Mouse (Mus musculus) kidney, adult 2 months (tissue): Measurements from ENCODE around the gene Adgra3. TPM values are rescaled to one million over a fixed set of nuclear protein-coding genes. Genes with fewer than 3 reads are reported as not detected.

Source experiments
- DNase-seq: peaks from one replicate; pipeline ENCODE4 v3.0.0; 2021
- H3K27ac ChIP-seq: fragments of 200-500 bp; 2 replicates; pipeline ENCODE4 v1.5.1; 2012; ENCODE audit warnings: low read depth, low read length, control low read depth, inconsistent platforms; ENCODE audit not compliant: insufficient read depth
- H3K27me3 ChIP-seq: fragments of 200-500 bp; replicated peaks from 2 replicates; pipeline ENCODE4 v1.6.1; 2012; ENCODE audit warnings: mild to moderate bottlenecking, moderate library complexity, low read length, inconsistent platforms; ENCODE audit not compliant: control insufficient read depth, insufficient read depth
- H3K36me3 ChIP-seq: fragments of 200-500 bp; 2 replicates; pipeline ENCODE4 v1.6.1; 2012; ENCODE audit warnings: mild to moderate bottlenecking, moderate library complexity, low read length, inconsistent platforms; ENCODE audit not compliant: control insufficient read depth, insufficient read depth
- H3K4me1 ChIP-seq: fragments of 200-500 bp; 2 replicates; pipeline ENCODE4 v1.6.1; 2011; ENCODE audit warnings: low read length; ENCODE audit not compliant: control insufficient read depth, insufficient read depth
- H3K4me3 ChIP-seq: fragments of 200-500 bp; 2 replicates; pipeline ENCODE4 v1.5.1; 2011; ENCODE audit warnings: mild to moderate bottlenecking, low read depth, low read length, control low read depth; ENCODE audit not compliant: insufficient read depth
- CTCF ChIP-seq: fragments of 200-500 bp; conservative IDR thresholded peaks from 2 replicates; pipeline ENCODE4 v1.5.1; 2011; ENCODE audit warnings: low read depth, mild to moderate bottlenecking, control low read depth, low read length, moderate library complexity, mixed read lengths; ENCODE audit not compliant: insufficient read depth, insufficient read length
- POLR2A ChIP-seq: fragments of 200-500 bp; IDR thresholded peaks from one replicate; pipeline ENCODE4 v1.6.1; 2011; ENCODE audit warnings: low read depth, low read length, control low read depth
- WGBS: fragments of 180-500 bp; shearing (Covaris S2); methylation state at CpG from one replicate; pipeline ENCODE4 v1.1.7; 2018; 5-methylcytosine and 5-hydroxymethylcytosine counted together
- polyA plus RNA-seq: library from polyadenylated mRNA; depleted of rRNA; stranded (reverse); fragments of >200 nt; gene quantifications from 2 replicates; pipeline ENCODE4 v1.2.3, GENCODE M21; 2012

The Adgra3 gene
- polyA plus RNA-seq, 1 experiment = 57.2 TPM

GRCm38 (mm10) chr5:49924712-49925111 lies 134.1 kb downstream of the Adgra3 start:
- Histone ChIP-seq H3K4me1 (no peaks in the 10 kb centered on the region), H3K4me3 (no peak overlapping the region), H3K36me3 (no peaks in the 10 kb centered on the region), H3K27me3 (no peaks in the 10 kb centered on the region), H3K27ac (no peak overlapping the region)
- no peak for DNase-seq
- TF ChIP-seq CTCF (no peak), POLR2A (no peak)

GRCm38 (mm10) chr5:49915695-49916106 lies 143.1 kb downstream of the Adgra3 start:
- Histone ChIP-seq H3K36me3 (no peaks in the 10 kb centered on the region), H3K27me3 (no peaks in the 10 kb centered on the region), H3K4me1 (no peaks in the 10 kb centered on the region), H3K4me3 (no peak overlapping the region), H3K27ac (no peak overlapping the region)
- DNase-seq = no peak
- WGBS = 57% methylated on average over 2 of the region's 2 CpGs
- TF ChIP-seq CTCF (no peak), POLR2A (no peak)
